Mouse (Mus musculus): Measurements from ENCODE around the gene Dbnl. TPM values are rescaled to one million over a fixed set of nuclear protein-coding genes. Genes with fewer than 3 reads are reported as not detected.

Dbnl gene
- polyA plus RNA-seq, 1 experiment from 2014 or later, result 123 TPM

- H3K9me3 ChIP-seq (ENCODE audit: control insufficient read depth, low read length), result no peaks in the 10 kb centered on the region
- no peaks in the 10 kb centered on the region for H3K4me1 ChIP-seq (ENCODE audit: control insufficient read depth, insufficient read depth, low read length)
- no peak overlapping the region for H3K27ac ChIP-seq (ENCODE audit: low read depth, low read length)
- no peaks in the 10 kb centered on the region for H3K36me3 ChIP-seq (ENCODE audit: control insufficient read depth, insufficient read depth, low read length)
- no peak overlapping the region for H3K4me3 ChIP-seq (ENCODE audit: low read depth, low read length)
- no peak overlapping the region for H3K4me2 ChIP-seq (ENCODE audit: low read depth, low read length)
- no peak overlapping the region for H3K9ac ChIP-seq (replicated peaks; ENCODE audit: low read depth, low read length)
- no peak for ATAC-seq (ENCODE audit: low read depth)
- WGBS, result 81% methylated on average over 7 of the region's 7 CpGs
- no peaks in the 10 kb centered on the region for H3K27me3 ChIP-seq (ENCODE audit: control insufficient read depth, insufficient read depth, low read length)
Observed at GRCm38 (mm10) chr11:5840346-5840745, 52.1 kb downstream of the Dbnl start.

- no peaks in the 10 kb centered on the region for H3K9me3 ChIP-seq (ENCODE audit: control insufficient read depth, low read length)
- no peaks in the 10 kb centered on the region for H3K27me3 ChIP-seq (ENCODE audit: control insufficient read depth, insufficient read depth, low read length)
- H3K4me1 ChIP-seq (ENCODE audit: control insufficient read depth, insufficient read depth, low read length), result no peaks in the 10 kb centered on the region
- no peak overlapping the region for H3K9ac ChIP-seq (replicated peaks; ENCODE audit: low read depth, low read length)
- H3K4me3 ChIP-seq (ENCODE audit: low read depth, low read length), result no peak overlapping the region
- WGBS, result 96% methylated on average over 2 of the region's 2 CpGs
- H3K36me3 ChIP-seq (ENCODE audit: control insufficient read depth, insufficient read depth, low read length), result no peaks in the 10 kb centered on the region
- ATAC-seq (ENCODE audit: low read depth), result no peak
- no peak overlapping the region for H3K27ac ChIP-seq (ENCODE audit: low read depth, low read length)
- H3K4me2 ChIP-seq (ENCODE audit: low read depth, low read length), result no peak overlapping the region
Observed at GRCm38 (mm10) chr11:5841751-5842150, 53.5 kb downstream of the Dbnl start.

GRCm38 (mm10) chr11:5843131-5843530 lies 54.8 kb downstream of the Dbnl start:
- no peak overlapping the region for H3K27ac ChIP-seq (ENCODE audit: low read depth, low read length)
- H3K4me1 ChIP-seq (ENCODE audit: control insufficient read depth, insufficient read depth, low read length), result no peaks in the 10 kb centered on the region
- no peaks in the 10 kb centered on the region for H3K36me3 ChIP-seq (ENCODE audit: control insufficient read depth, insufficient read depth, low read length)
- no peak overlapping the region for H3K9ac ChIP-seq (replicated peaks; ENCODE audit: low read depth, low read length)
- no peak overlapping the region for H3K4me3 ChIP-seq (ENCODE audit: low read depth, low read length)
- no peak overlapping the region for H3K4me2 ChIP-seq (ENCODE audit: low read depth, low read length)
- no peaks in the 10 kb centered on the region for H3K27me3 ChIP-seq (ENCODE audit: control insufficient read depth, insufficient read depth, low read length)
- no peaks in the 10 kb centered on the region for H3K9me3 ChIP-seq (ENCODE audit: control insufficient read depth, low read length)
- ATAC-seq (ENCODE audit: low read depth), result no peak
- WGBS, result 81% methylated on average over 3 of the region's 3 CpGs

GRCm38 (mm10) chr11:5846639-5847345 lies 58.5 kb downstream of the Dbnl start:
- 68% methylated on average over 7 of the region's 7 CpGs for WGBS
- no peaks in the 10 kb centered on the region for H3K36me3 ChIP-seq (ENCODE audit: control insufficient read depth, insufficient read depth, low read length)
- no peak overlapping the region for H3K4me3 ChIP-seq (ENCODE audit: low read depth, low read length)
- no peaks in the 10 kb centered on the region for H3K4me1 ChIP-seq (ENCODE audit: control insufficient read depth, insufficient read depth, low read length)
- no peaks in the 10 kb centered on the region for H3K27me3 ChIP-seq (ENCODE audit: control insufficient read depth, insufficient read depth, low read length)
- ATAC-seq (ENCODE audit: low read depth), result no peak
- no peaks in the 10 kb centered on the region for H3K9me3 ChIP-seq (ENCODE audit: control insufficient read depth, low read length)
- H3K9ac ChIP-seq (replicated peaks; ENCODE audit: low read depth, low read length), result no peak overlapping the region
- no peak overlapping the region for H3K4me2 ChIP-seq (ENCODE audit: low read depth, low read length)
- H3K27ac ChIP-seq (ENCODE audit: low read depth, low read length), result no peak overlapping the region

- ATAC-seq (ENCODE audit: low read depth), result no peak; the same call in 1 of the 2 replicates
- H3K4me3 ChIP-seq (ENCODE audit: low read depth, low read length), result no peak overlapping the region
- WGBS, result 20% methylated on average over 6 of the region's 6 CpGs
- H3K27ac ChIP-seq (ENCODE audit: low read depth, low read length), result no peak overlapping the region
- no peaks in the 10 kb centered on the region for H3K4me1 ChIP-seq (ENCODE audit: control insufficient read depth, insufficient read depth, low read length)
- H3K27me3 ChIP-seq (ENCODE audit: control insufficient read depth, insufficient read depth, low read length), result no peaks in the 10 kb centered on the region
- H3K36me3 ChIP-seq (ENCODE audit: control insufficient read depth, insufficient read depth, low read length), result no peaks in the 10 kb centered on the region
- no peak overlapping the region for H3K4me2 ChIP-seq (ENCODE audit: low read depth, low read length)
- no peak overlapping the region for H3K9ac ChIP-seq (replicated peaks; ENCODE audit: low read depth, low read length)
- H3K9me3 ChIP-seq (ENCODE audit: control insufficient read depth, low read length), result no peaks in the 10 kb centered on the region
Observed at GRCm38 (mm10) chr11:5848741-5849140, 60.5 kb downstream of the Dbnl start.

- Histone ChIP-seq H3K9me3 (ENCODE audit: control insufficient read depth, low read length) (no peaks in the 10 kb centered on the region), H3K27ac (ENCODE audit: low read depth, low read length) (no peak overlapping the region), H3K27me3 (ENCODE audit: control insufficient read depth, insufficient read depth, low read length) (no peaks in the 10 kb centered on the region), H3K36me3 (ENCODE audit: control insufficient read depth, insufficient read depth, low read length) (no peaks in the 10 kb centered on the region), H3K4me1 (ENCODE audit: control insufficient read depth, insufficient read depth, low read length) (no peaks in the 10 kb centered on the region), H3K4me2 (ENCODE audit: low read depth, low read length) (no peak overlapping the region), H3K4me3 (ENCODE audit: low read depth, low read length) (no peak overlapping the region), H3K9ac (replicated peaks; ENCODE audit: low read depth, low read length) (no peak overlapping the region)
- 74% methylated on average over 2 of the region's 2 CpGs for WGBS
- no peak for ATAC-seq (ENCODE audit: low read depth)
Observed at GRCm38 (mm10) chr11:5849316-5849715, 61.0 kb downstream of the Dbnl start.

GRCm38 (mm10) chr11:5850452-5850851 lies 62.2 kb downstream of the Dbnl start:
- 84% methylated on average over 5 of the region's 5 CpGs for WGBS
- Histone ChIP-seq H3K36me3 (ENCODE audit: control insufficient read depth, insufficient read depth, low read length) (no peaks in the 10 kb centered on the region), H3K9ac (replicated peaks; ENCODE audit: low read depth, low read length) (no peak overlapping the region), H3K4me3 (ENCODE audit: low read depth, low read length) (no peak overlapping the region), H3K27me3 (ENCODE audit: control insufficient read depth, insufficient read depth, low read length) (no peaks in the 10 kb centered on the region), H3K4me2 (ENCODE audit: low read depth, low read length) (no peak overlapping the region), H3K9me3 (ENCODE audit: control insufficient read depth, low read length) (no peaks in the 10 kb centered on the region), H3K4me1 (ENCODE audit: control insufficient read depth, insufficient read depth, low read length) (no peaks in the 10 kb centered on the region), H3K27ac (ENCODE audit: low read depth, low read length) (no peak overlapping the region)
- no peak for ATAC-seq (ENCODE audit: low read depth)

Other genes with a start within 250 kb of the Dbnl start
- gene Ccdc117, start 246.3 kb upstream of the Dbnl start, polyA plus RNA-seq (2014; fragmentation: Nextera tagmentation; extraction: Ambion mirVana), result 10.4 and 14.1 TPM in 2 replicates
- gene Ankrd36, start 218.8 kb upstream of the Dbnl start, polyA plus RNA-seq (2014; fragmentation: Nextera tagmentation; extraction: Ambion mirVana), result not detected in 2 replicates
- 193 and 199 TPM in 2 replicates for gene Mrps24, start 72.8 kb upstream of the Dbnl start, polyA plus RNA-seq (2014; fragmentation: Nextera tagmentation; extraction: Ambion mirVana)
- gene Urgcp, start 26.1 kb upstream of the Dbnl start, polyA plus RNA-seq (2014; fragmentation: Nextera tagmentation; extraction: Ambion mirVana), result 18.5 and 23.9 TPM in 2 replicates
- 2.8 and 3.2 TPM in 2 replicates for gene Pgam2, start 15.2 kb downstream of the Dbnl start, polyA plus RNA-seq (2014; fragmentation: Nextera tagmentation; extraction: Ambion mirVana)
- 5.1 and 5.2 TPM in 2 replicates for gene Polm, start 49.5 kb downstream of the Dbnl start, polyA plus RNA-seq (2014; fragmentation: Nextera tagmentation; extraction: Ambion mirVana)
- gene Aebp1, start 73.5 kb downstream of the Dbnl start, polyA plus RNA-seq (2014; fragmentation: Nextera tagmentation; extraction: Ambion mirVana), result 1.7 and 27.4 TPM in 2 replicates
- 48.2 and 48.6 TPM in 2 replicates for gene Pold2, start 89.8 kb downstream of the Dbnl start, polyA plus RNA-seq (2014; fragmentation: Nextera tagmentation; extraction: Ambion mirVana)
- not detected in 2 replicates for gene Myl7, start 110.3 kb downstream of the Dbnl start, polyA plus RNA-seq (2014; fragmentation: Nextera tagmentation; extraction: Ambion mirVana)
- gene Gck, start 161.6 kb downstream of the Dbnl start, polyA plus RNA-seq (2014; fragmentation: Nextera tagmentation; extraction: Ambion mirVana), result 1.7 and 3.5 TPM in 2 replicates
- 39.1 and 40.9 TPM in 2 replicates for gene Ykt6, start 167.2 kb downstream of the Dbnl start, polyA plus RNA-seq (2014; fragmentation: Nextera tagmentation; extraction: Ambion mirVana)

Measured in neural tube, embryonic 14.5 days (tissue).